Mouse (Mus musculus) intestine, postnatal 0 days (tissue): Measurements from ENCODE around the gene Alg9. TPM values are rescaled to one million over a fixed set of nuclear protein-coding genes. Genes with fewer than 3 reads are reported as not detected.

ENCODE experiments used
- ATAC-seq: fragments of 200-750 bp; cut with Nextera tagmentation; 2 replicates; pipeline ENCODE4 v1.8.0; 2017; ENCODE audit warnings: mild to moderate bottlenecking, moderate TSS enrichment, moderate library complexity
- H3K27ac ChIP-seq: fragments of 300-500 bp; sonication (generic); 2 replicates; pipeline ENCODE4 v1.5.1; 2014; ENCODE audit warnings: mild to moderate bottlenecking, low read depth, low read length, moderate library complexity
- H3K27me3 ChIP-seq: fragments of 300-500 bp; sonication (generic); replicated peaks from 2 replicates; pipeline ENCODE4 v1.6.1; 2014; ENCODE audit warnings: low read length, mixed read lengths; ENCODE audit not compliant: control insufficient read depth, insufficient read depth
- H3K36me3 ChIP-seq: fragments of 300-500 bp; sonication (generic); 2 replicates; pipeline ENCODE4 v1.6.1; 2014; ENCODE audit warnings: mild to moderate bottlenecking, moderate library complexity; ENCODE audit not compliant: control insufficient read depth, insufficient read depth
- H3K4me1 ChIP-seq: fragments of 300-500 bp; sonication (generic); replicated peaks from 2 replicates; pipeline ENCODE4 v1.6.1; 2014; ENCODE audit warnings: antibody characterized with exemption, low read length, mixed read lengths; ENCODE audit not compliant: control insufficient read depth, insufficient read depth
- H3K4me2 ChIP-seq: fragments of 300-500 bp; sonication (generic); replicated peaks from 2 replicates; pipeline ENCODE4 v1.6.1; 2014; ENCODE audit warnings: low read depth, mild to moderate bottlenecking, moderate library complexity
- H3K4me3 ChIP-seq: fragments of 300-500 bp; sonication (generic); 2 replicates; pipeline ENCODE4 v1.5.1; 2014; ENCODE audit warnings: low read depth, low read length
- H3K9ac ChIP-seq: fragments of 300-500 bp; sonication (generic); 2 replicates; pipeline ENCODE4 v1.6.1; 2014; ENCODE audit warnings: mild to moderate bottlenecking, low read depth, low read length
- H3K9me3 ChIP-seq: fragments of 300-500 bp; sonication (generic); 2 replicates; pipeline ENCODE4 v1.6.1; 2016; ENCODE audit warnings: mixed run types; ENCODE audit not compliant: control insufficient read depth
- CTCF ChIP-seq: sonication (generic); IDR thresholded peaks from 2 replicates; pipeline ENCODE4 v1.5.1; 2016; ENCODE audit warnings: low read depth, mild to moderate bottlenecking, control low read depth, antibody characterized with exemption, moderate library complexity
- WGBS: fragments of 180-500 bp; shearing (Covaris S2); extraction: QIAGEN DNeasy Blood & Tissue Kit; methylation state at CpG from one replicate; pipeline ENCODE4 v1.1.7; 2014; 5-methylcytosine and 5-hydroxymethylcytosine counted together
- polyA plus RNA-seq: library from polyadenylated mRNA; unstranded; fragments of >200 nt; fragmentation: Nextera tagmentation; extraction: Ambion mirVana; gene quantifications from 2 replicates; pipeline ENCODE4 v1.2.1, GENCODE M21; 2015

The Alg9 gene
- 15.6 and 17.3 TPM in 2 replicates for polyA plus RNA-seq

- ATAC-seq: peak; percentile 48; the same call in 1 of the 2 replicates
- Histone ChIP-seq H3K27ac (peak within 1 kb of the TSS; percentile 88), H3K36me3 (peaks cover 18% of the 10 kb centered on the region), H3K27me3 (no peaks in the 10 kb centered on the region), H3K4me3 (peak within 1 kb of the TSS; percentile 89), H3K9ac (peak within 1 kb of the TSS; percentile 84), H3K9me3 (no peaks in the 10 kb centered on the region), H3K4me1 (0 out of 2 replicates have a peak, but pooled peaks cover 4% of the 10 kb centered on the region), H3K4me2 (peak within 1 kb of the TSS; percentile 96)
- TF ChIP-seq CTCF: no peak
- under 1% methylated on average over 51 of the region's 51 CpGs for WGBS
Observed at GRCm38 (mm10) chr9:50774991-50775612, at the start of gene Alg9, which contains the start of gene 1110032A03Rik. Alg9 (plus strand) TSS chr9:50775019. 1110032A03Rik (minus strand) TSS chr9:50775520.

DNA sequence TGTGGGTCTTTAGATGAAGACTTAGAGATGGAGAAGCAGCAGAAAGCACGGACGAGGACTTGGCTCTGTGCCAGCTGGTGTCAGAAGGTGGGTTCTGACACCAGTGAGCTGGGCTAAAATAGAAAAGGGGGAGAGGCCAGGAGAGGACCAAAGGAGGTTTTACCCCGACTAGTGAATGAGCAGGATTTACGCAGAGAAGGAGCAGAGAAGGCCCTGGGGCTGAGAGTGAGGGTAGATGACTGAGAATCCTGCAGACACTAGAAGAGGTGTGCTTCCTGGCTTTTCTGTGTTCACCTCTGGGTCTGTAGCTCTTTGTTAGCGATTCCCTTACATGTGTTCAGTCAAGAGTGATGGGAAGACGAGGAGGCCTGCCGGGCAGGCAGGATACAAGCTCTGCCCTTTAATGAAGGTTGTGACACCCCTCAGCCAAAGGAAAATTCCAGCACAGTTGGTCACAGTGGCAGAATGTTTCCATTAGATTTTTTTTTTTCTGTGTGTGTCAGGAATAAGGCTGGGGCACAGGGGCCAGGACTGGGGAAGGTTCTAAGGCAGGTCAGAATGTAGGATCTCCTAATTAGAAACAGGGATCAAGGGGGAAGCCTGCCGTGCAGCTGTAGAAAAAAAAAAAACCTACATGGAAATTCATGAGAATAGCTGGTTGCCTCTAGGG is 48.8 kb upstream of the Alg9 start:
- H3K36me3 ChIP-seq: no peaks in the 10 kb centered on the region
- H3K27me3 ChIP-seq: no peaks in the 10 kb centered on the region
- no peak overlapping the region for H3K9ac ChIP-seq
- ATAC-seq: no peak
- TF ChIP-seq CTCF: no peak
- no peak overlapping the region for H3K4me3 ChIP-seq
- no peak overlapping the region for H3K27ac ChIP-seq
- no peak overlapping the region for H3K4me2 ChIP-seq
- H3K9me3 ChIP-seq: no peaks in the 10 kb centered on the region
- no peaks in the 10 kb centered on the region for H3K4me1 ChIP-seq
- WGBS: 68% methylated on average over 8 of the region's 8 CpGs

DNA sequence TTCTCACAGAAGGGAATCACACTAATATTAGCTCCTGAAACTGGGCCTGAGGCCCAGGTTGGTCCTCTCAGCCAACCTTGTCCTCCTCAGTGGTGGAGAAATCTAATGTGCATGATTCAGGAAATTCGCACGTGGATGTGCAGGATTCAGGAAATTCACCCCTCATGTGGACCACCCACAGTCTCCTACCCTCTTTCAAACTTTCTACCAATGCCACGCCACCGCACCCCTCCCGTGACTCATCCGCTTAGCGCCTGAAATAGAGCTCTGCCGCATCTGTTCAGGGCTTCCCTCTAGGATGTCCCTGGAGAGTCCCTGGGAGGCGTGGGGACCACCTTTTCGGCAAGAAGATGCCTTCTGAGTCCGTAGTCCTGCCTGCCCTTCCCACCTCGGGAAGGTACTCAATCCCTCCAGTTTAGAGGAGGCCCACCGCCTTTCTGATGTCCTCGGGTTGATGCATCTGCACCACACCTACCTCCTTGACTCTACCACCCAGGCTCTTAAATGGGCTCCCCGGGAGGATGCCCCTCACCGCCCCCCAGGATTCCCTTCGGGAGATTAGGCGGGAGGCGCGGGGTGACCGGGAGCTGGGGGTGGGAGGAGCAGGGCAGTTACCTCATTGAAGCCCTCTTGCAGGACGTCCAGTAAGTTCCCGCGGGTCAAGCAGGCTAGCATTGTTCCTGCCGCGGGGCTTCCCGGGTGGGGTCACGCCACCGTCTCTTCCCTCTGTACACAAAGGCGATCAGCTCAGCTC is 47.5 kb upstream of the Alg9 start:
- WGBS: 14% methylated on average over 30 of the region's 30 CpGs

DNA sequence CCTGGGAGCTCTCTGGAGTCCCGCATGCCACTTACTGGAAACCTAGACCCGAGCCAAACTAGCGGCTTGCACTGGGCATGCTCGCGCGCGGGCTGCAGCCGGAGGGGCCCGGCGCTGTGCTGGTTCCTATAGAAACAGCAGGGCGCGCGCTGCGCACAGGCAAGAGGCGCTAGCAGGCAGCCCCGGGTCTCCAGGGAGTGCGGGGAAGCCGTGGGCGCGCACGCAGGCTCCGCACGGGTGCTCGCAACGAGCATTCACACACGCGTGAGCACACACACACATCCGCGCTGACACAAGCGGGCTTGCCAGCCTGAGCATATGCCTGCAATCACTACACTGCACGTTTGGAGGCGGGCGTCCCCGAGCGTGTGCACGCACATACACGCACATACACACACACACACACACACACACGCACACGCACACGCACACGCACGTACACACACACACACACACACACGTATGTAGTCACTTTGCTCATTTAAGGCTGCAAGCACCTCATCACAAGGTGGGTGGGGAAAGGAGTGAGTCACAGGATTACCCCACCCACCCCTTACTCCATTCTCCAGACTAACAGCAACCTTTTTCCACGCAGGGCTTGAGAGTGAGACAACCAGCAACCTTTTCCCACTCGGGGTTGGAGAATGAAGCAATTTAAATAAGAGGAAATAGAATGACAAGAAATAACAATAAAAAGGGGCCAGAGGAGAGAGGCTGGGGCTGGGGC is 46.7 kb upstream of the Alg9 start:
- H3K9ac ChIP-seq: peak overlapping the region; percentile 40
- peak overlapping the region; percentile 98 for H3K4me2 ChIP-seq
- under 1% methylated on average over 45 of the region's 45 CpGs for WGBS
- H3K27me3 ChIP-seq: no peaks in the 10 kb centered on the region
- no peaks in the 10 kb centered on the region for H3K9me3 ChIP-seq
- TF ChIP-seq CTCF: peak; percentile 46
- peak overlapping the region; percentile 55 for H3K4me3 ChIP-seq
- ATAC-seq: peak; percentile 76
- no peaks in the 10 kb centered on the region for H3K4me1 ChIP-seq
- no peak overlapping the region for H3K27ac ChIP-seq
- no peaks in the 10 kb centered on the region for H3K36me3 ChIP-seq

More for the DNA sequence above, 47.5 kb upstream of the Alg9 start:
- Histone ChIP-seq H3K4me3 (peak overlapping the region; percentile 55), H3K9ac (peak overlapping the region; percentile 40), H3K4me2 (peak overlapping the region; percentile 98), H3K27me3 (no peaks in the 10 kb centered on the region), H3K9me3 (no peaks in the 10 kb centered on the region), H3K36me3 (no peaks in the 10 kb centered on the region), H3K27ac (no peak overlapping the region), H3K4me1 (no peaks in the 10 kb centered on the region)
- no peak for TF ChIP-seq CTCF
- ATAC-seq: no peak

DNA sequence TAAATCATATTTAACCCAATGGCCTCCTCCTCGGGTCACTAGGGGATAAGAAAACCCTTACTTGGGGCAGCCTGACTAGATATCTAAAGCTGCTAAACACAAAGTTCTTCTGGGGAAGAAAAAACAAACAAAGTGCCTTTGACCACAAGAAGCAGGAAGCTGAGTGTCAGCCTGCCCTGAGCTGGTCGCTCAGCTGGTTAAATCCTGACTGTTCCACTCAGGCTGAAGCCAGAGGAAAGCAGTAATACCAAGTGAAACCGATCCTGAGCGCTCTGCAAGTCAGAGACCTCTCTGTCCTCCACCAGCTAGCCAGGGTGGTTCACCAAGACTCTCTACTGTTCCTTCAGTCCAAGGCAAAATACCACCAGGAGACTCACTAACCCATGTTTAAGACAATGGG is 45.2 kb upstream of the Alg9 start:
- TF ChIP-seq CTCF: no peak
- Histone ChIP-seq H3K4me2 (no peak overlapping the region), H3K4me1 (no peaks in the 10 kb centered on the region), H3K9me3 (no peaks in the 10 kb centered on the region), H3K36me3 (no peaks in the 10 kb centered on the region), H3K4me3 (no peak overlapping the region), H3K27me3 (no peaks in the 10 kb centered on the region), H3K27ac (no peak overlapping the region), H3K9ac (no peak overlapping the region)
- WGBS: 54% methylated on average over 4 of the region's 4 CpGs
- ATAC-seq: no peak
